Mouse (Mus musculus) stomach, embryonic 14.5 days (tissue): ENCODE results near the gene Srp68. TPM values are rescaled to one million over a fixed set of nuclear protein-coding genes. Genes with fewer than 3 reads are reported as not detected.

Source experiments
- ATAC-seq: fragments of 200-750 bp; cut with Nextera tagmentation; 2 replicates; pipeline ENCODE4 v1.8.0; 2017; ENCODE audit warnings: low read depth, moderate TSS enrichment; ENCODE audit not compliant: insufficient number of reproducible peaks, insufficient read depth, low FRiP score
- H3K27ac ChIP-seq: fragments of 300-500 bp; sonication (generic); 2 replicates; pipeline ENCODE4 v1.5.1; 2014; ENCODE audit warnings: mild to moderate bottlenecking, low read length, moderate library complexity, mixed read lengths
- H3K27me3 ChIP-seq: fragments of 300-500 bp; sonication (generic); 2 replicates; pipeline ENCODE4 v1.6.1; 2014; ENCODE audit warnings: low read length, control low read depth, mixed read lengths; ENCODE audit not compliant: control insufficient read depth, insufficient read depth
- H3K36me3 ChIP-seq: fragments of 300-500 bp; sonication (generic); 2 replicates; pipeline ENCODE4 v1.6.1; 2014; ENCODE audit warnings: mild to moderate bottlenecking, control low read depth, low read length, moderate library complexity, mixed read lengths; ENCODE audit not compliant: control insufficient read depth, insufficient read depth
- H3K4me1 ChIP-seq: fragments of 300-500 bp; sonication (generic); 2 replicates; pipeline ENCODE4 v1.6.1; 2014; ENCODE audit warnings: low read length, control low read depth, mixed read lengths; ENCODE audit not compliant: control insufficient read depth, insufficient read depth
- H3K4me2 ChIP-seq: fragments of 300-500 bp; sonication (generic); replicated peaks from 2 replicates; pipeline ENCODE4 v1.6.1; 2014; ENCODE audit warnings: low read depth, low read length, control low read depth
- H3K4me3 ChIP-seq: fragments of 300-500 bp; sonication (generic); 2 replicates; pipeline ENCODE4 v1.5.1; 2014; ENCODE audit warnings: low read depth, low read length, control low read depth
- H3K9ac ChIP-seq: fragments of 300-500 bp; sonication (generic); replicated peaks from 2 replicates; pipeline ENCODE4 v1.6.1; 2014; ENCODE audit warnings: low read depth, mild to moderate bottlenecking, control low read depth, low read length, moderate library complexity, mixed read lengths
- H3K9me3 ChIP-seq: fragments of 300-500 bp; sonication (generic); 2 replicates; pipeline ENCODE4 v1.6.1; 2016; ENCODE audit warnings: low read depth, low read length, control low read depth; ENCODE audit not compliant: control insufficient read depth
- WGBS: fragments of 180-500 bp; shearing (Covaris S2); extraction: QIAGEN DNeasy Blood & Tissue Kit; methylation state at CpG from one replicate; pipeline ENCODE4 v1.1.7; 2014; 5-methylcytosine and 5-hydroxymethylcytosine counted together
- polyA plus RNA-seq: library from polyadenylated mRNA; unstranded; fragments of >200 nt; fragmentation: Nextera tagmentation; extraction: Ambion mirVana; gene quantifications from 2 replicates; pipeline ENCODE4 v1.2.1, GENCODE M21; 2014

The Srp68 gene
- polyA plus RNA-seq, 1 experiment from 2014 or later, result 71.8 TPM

DNA sequence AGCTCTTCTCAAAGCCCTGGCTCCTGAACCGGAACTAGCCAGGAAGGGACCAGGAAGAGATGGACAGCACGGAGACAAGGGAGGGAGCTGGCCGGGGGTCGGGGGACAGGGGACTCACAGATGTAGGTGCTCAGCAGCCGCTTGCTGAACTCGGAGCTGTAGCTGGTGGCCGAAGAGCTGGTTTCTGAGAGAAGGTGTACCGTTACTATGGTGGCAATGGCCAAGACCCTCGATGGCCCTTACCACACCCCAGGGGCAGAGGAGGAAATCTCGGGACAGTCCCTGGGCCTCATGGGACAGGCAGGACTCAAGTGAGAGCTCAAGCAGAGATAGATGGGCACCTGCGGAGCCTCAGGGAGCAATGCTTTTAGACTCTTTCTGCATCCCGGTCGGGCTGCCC is 18.4 kb upstream of the Srp68 start:
- ATAC-seq, result no peak
- H3K9ac ChIP-seq, result no peak overlapping the region
- no peak overlapping the region for H3K4me3 ChIP-seq
- no peak overlapping the region for H3K27ac ChIP-seq
- H3K27me3 ChIP-seq, result no peaks in the 10 kb centered on the region
- peaks cover 11% of the 10 kb centered on the region; the same call in 1 of the 2 replicates for H3K4me1 ChIP-seq
- peaks cover 31% of the 10 kb centered on the region; the same call in 1 of the 2 replicates for H3K36me3 ChIP-seq
- no peaks in the 10 kb centered on the region for H3K9me3 ChIP-seq
- 93% methylated on average over 13 of the region's 13 CpGs for WGBS
- no peak overlapping the region for H3K4me2 ChIP-seq

DNA sequence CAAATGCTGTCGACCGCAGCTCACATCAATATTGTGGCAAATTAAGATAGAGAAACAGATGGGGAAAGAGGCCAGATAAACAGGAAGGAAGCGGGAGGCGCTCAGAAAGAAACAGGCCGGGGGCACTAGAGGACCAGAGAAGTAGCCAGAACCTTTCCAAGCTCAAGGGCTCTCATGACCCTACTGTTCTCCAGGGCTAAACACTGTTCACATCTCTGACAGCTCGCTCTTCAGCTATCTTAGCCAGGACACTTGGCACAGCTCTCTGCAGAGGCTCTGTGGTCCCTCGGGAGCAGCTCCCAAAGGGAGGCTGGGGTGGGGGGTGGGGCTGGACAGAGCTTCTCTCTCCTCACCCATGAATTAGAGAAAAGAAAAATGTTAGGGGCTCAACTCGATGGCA is 16.5 kb upstream of the Srp68 start:
- peak overlapping the region; percentile 18; the same call in 1 of the 2 replicates for H3K27ac ChIP-seq
- H3K9ac ChIP-seq, result no peak overlapping the region
- WGBS, result 68% methylated on average over 8 of the region's 8 CpGs
- H3K4me2 ChIP-seq, result no peak overlapping the region
- H3K9me3 ChIP-seq, result no peaks in the 10 kb centered on the region
- no peak for ATAC-seq
- no peak overlapping the region for H3K4me3 ChIP-seq
- peaks cover 15% of the 10 kb centered on the region; the same call in 1 of the 2 replicates for H3K4me1 ChIP-seq
- no peaks in the 10 kb centered on the region for H3K27me3 ChIP-seq
- peaks cover 31% of the 10 kb centered on the region; the same call in 1 of the 2 replicates for H3K36me3 ChIP-seq

DNA sequence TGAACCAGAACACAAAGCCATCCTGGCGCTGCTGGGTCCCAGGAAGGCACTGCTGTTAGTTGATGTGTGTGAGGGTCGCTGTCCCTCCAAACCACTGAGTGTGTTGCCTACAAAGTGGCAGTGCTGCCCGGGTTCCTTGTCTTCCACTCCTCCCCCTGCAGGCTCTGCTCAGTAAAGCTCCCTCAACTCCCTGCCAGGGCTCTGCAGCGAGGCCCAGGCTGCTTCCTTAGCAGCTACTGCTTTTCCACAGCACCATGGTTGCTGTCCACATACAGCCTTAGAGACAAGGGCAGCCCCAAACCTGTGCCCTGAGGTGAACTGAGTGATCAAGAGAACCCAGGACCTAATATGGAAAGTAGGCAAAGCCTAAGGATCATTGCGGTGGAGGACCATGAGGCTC is 13.3 kb upstream of the Srp68 start:
- 74% methylated on average over 5 of the region's 5 CpGs for WGBS

DNA sequence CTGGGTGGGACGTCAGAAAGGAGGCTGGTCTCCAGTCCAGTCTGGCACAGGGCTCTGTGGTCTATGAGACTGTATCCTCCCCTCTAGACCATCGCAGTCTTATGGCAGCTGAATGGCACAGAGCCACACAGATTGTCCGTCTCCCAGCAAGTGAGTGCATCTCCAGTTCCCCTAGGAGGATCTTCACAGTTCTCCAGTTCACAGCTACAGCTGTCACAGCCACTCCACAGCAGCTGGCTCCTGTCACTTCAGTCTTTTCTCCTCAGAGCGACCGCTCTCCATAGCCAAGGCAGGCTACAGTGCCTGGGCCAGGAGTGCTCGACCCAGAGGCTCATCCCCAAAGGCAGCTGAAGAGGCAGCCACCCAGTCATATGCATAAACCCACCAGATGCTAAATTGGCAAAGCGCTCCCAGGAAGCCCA is 11.8 kb upstream of the Srp68 start:
- Histone ChIP-seq H3K27ac (no peak overlapping the region; the same call in 1 of the 2 replicates), H3K4me3 (no peak overlapping the region), H3K4me2 (no peak overlapping the region), H3K9ac (no peak overlapping the region), H3K36me3 (peaks cover 16% of the 10 kb centered on the region; the same call in 1 of the 2 replicates), H3K9me3 (no peaks in the 10 kb centered on the region), H3K27me3 (peaks cover 29% of the 10 kb centered on the region), H3K4me1 (0 out of 2 replicates have a peak, but pooled peaks cover 10% of the 10 kb centered on the region)
- WGBS, result 42% methylated on average over 7 of the region's 7 CpGs
- peak; percentile 34; the same call in 1 of the 2 replicates for ATAC-seq

More for the DNA sequence above, 13.3 kb upstream of the Srp68 start:
- H3K4me2 ChIP-seq, result no peak overlapping the region
- H3K36me3 ChIP-seq, result peaks cover 19% of the 10 kb centered on the region; the same call in 1 of the 2 replicates
- 0 out of 2 replicates have a peak, but pooled peaks cover 10% of the 10 kb centered on the region for H3K4me1 ChIP-seq
- H3K27me3 ChIP-seq, result peaks cover 15% of the 10 kb centered on the region
- no peak overlapping the region for H3K27ac ChIP-seq
- H3K9ac ChIP-seq, result no peak overlapping the region
- no peak overlapping the region for H3K4me3 ChIP-seq
- H3K9me3 ChIP-seq, result no peaks in the 10 kb centered on the region
- no peak for ATAC-seq

DNA sequence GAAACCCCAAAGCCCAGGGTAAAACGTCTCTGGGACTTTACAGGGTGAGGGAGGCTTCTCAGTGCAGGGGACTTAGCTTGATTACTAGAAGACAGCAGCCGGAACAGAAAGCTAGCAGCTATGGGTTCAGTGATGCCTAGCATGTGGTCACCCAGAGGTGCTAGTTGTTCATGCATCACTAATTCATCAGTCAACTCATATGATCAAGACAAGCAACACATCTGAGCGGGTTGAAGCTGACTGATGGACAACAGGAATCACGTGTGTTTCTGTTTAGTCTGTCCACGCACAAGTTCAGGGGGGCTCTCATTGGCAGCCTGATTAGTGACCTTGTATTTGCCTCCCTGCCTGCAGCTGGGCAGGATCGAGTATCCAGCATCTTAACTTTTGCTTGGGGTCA is 10.0 kb upstream of the Srp68 start:
- H3K36me3 ChIP-seq, result peaks cover 16% of the 10 kb centered on the region; the same call in 1 of the 2 replicates
- 42% methylated on average over 6 of the region's 6 CpGs for WGBS
- H3K4me3 ChIP-seq, result no peak overlapping the region
- H3K27ac ChIP-seq, result no peak overlapping the region
- peaks cover 37% of the 10 kb centered on the region for H3K27me3 ChIP-seq
- no peak overlapping the region for H3K4me2 ChIP-seq
- no peaks in the 10 kb centered on the region for H3K9me3 ChIP-seq
- H3K4me1 ChIP-seq, result 0 out of 2 replicates have a peak, but pooled peaks cover 6% of the 10 kb centered on the region
- no peak overlapping the region for H3K9ac ChIP-seq
- no peak for ATAC-seq

DNA sequence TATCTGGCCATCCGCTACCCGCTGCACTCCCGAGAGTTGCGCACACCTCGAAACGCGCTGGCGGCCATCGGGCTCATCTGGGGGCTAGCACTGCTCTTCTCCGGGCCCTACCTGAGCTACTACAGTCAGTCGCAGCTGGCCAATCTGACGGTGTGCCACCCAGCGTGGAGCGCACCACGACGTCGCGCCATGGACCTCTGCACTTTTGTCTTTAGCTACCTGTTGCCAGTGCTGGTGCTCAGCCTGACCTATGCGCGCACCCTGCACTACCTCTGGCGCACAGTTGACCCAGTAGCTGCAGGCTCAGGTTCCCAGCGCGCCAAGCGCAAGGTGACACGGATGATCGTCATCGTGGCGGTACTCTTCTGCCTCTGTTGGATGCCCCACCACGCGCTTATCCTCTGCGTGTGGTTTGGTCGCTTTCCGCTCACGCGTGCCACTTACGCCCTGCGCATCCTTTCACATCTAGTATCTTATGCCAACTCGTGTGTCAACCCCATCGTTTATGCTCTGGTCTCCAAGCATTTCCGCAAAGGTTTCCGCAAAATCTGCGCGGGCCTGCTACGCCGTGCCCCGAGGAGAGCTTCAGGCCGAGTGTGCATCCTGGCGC is 9.0 kb upstream of the Srp68 start:
- no peak for ATAC-seq
- Histone ChIP-seq H3K4me3 (no peak overlapping the region), H3K4me1 (0 out of 2 replicates have a peak, but pooled peaks cover 6% of the 10 kb centered on the region), H3K9me3 (no peaks in the 10 kb centered on the region), H3K27me3 (peaks cover 37% of the 10 kb centered on the region), H3K36me3 (peaks cover 6% of the 10 kb centered on the region; the same call in 1 of the 2 replicates), H3K9ac (no peak overlapping the region), H3K4me2 (no peak overlapping the region), H3K27ac (no peak overlapping the region)
- 10% methylated on average over 48 of the region's 48 CpGs for WGBS

DNA sequence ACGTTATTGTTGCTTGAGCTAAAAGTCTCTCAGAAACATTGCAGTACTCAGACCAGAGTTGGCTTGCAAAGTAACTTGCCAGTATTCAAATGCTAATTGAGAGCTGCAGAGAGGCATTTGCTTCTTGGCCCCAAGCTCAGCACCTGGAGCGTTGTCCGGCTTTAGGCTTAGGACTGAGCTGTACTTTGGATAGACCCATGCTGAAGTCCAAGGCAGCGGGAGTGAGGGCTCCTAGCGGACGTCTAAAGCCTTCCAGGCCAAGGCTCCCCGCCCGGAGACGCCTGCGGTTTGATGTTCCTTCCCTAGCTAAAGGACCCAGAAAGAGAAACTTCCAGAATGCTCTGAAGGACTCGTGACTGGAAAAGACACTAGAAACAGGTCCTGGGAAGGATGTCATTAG is 8.1 kb upstream of the Srp68 start:
- Histone ChIP-seq H3K4me1 (0 out of 2 replicates have a peak, but pooled peaks cover 6% of the 10 kb centered on the region), H3K9me3 (no peaks in the 10 kb centered on the region), H3K4me2 (0 out of 2 replicates have a peak overlapping the region, but pooled peaks have one; percentile 2), H3K27me3 (peaks cover 37% of the 10 kb centered on the region), H3K9ac (no peak overlapping the region), H3K36me3 (no peaks in the 10 kb centered on the region), H3K4me3 (peak overlapping the region; percentile 29; the same call in 1 of the 2 replicates), H3K27ac (no peak overlapping the region)
- no peak for ATAC-seq
- 2% methylated on average over 11 of the region's 11 CpGs for WGBS

DNA sequence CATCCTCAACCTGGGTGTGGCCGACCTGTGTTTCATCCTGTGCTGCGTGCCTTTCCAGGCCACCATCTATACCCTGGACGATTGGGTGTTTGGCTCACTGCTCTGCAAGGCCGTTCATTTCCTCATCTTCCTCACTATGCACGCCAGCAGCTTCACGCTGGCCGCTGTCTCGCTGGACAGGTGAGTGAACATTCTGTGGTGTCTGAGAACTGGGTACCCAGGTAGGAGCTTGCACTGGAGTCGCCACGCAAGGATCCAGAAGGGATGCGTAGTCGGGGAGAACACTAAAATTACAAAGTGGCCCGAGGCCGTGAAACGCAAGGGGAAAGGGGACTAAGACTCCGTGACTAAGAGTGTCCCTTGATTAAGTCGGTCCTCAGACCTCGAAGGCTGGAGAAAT is 7.7 kb upstream of the Srp68 start:
- Histone ChIP-seq H3K9ac (no peak overlapping the region), H3K27me3 (peaks cover 37% of the 10 kb centered on the region), H3K4me1 (0 out of 2 replicates have a peak, but pooled peaks cover 6% of the 10 kb centered on the region), H3K36me3 (no peaks in the 10 kb centered on the region), H3K9me3 (no peaks in the 10 kb centered on the region), H3K4me3 (peak overlapping the region; percentile 29), H3K27ac (no peak overlapping the region), H3K4me2 (peak overlapping the region; percentile 40)
- WGBS, result 2% methylated on average over 18 of the region's 18 CpGs
- no peak for ATAC-seq
